Mouse (Mus musculus): ENCODE data around the gene Hdac4. TPM values are rescaled to one million over a fixed set of nuclear protein-coding genes. Genes with fewer than 3 reads are reported as not detected.

Gene Hdac4
- polyA plus RNA-seq, 1 experiment, result 18.1 TPM

DNA sequence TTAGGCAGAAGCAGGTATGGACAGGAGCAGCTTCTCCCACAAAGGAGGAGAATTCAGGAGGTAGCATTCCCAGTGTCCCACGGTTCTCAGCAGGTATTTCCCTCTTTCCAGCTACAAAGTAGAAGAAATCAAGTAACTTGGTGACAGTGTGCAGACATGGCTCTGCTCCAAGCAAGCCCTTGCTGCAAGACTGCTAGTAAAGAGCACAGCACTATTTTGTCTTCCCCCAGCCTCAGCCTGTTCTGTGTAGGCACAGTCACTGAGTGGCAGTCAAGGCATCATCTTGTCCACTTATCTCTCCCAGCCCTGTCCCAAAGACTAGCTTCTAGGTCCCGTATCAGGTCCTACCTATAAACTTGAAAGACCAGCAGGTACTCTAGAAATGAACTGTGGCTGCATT is 86.9 kb downstream of the Hdac4 start:
- 79% methylated on average over 2 of the region's 2 CpGs for WGBS
- no peak overlapping the region for H3K27ac ChIP-seq (ENCODE audit: control insufficient read depth, insufficient read depth, low read depth, low read length, poor library complexity)
- H3K4me3 ChIP-seq (replicated peaks; ENCODE audit: control insufficient read depth, low read depth, low read length), result no peak overlapping the region
- TF ChIP-seq CTCF (IDR thresholded peaks at IDR 0.05; ENCODE audit: control insufficient read depth, insufficient read depth, low read length), result no peak
- no peak for TF ChIP-seq POLR2A (IDR thresholded peaks at IDR 0.05; ENCODE audit: borderline replicate concordance, control insufficient read depth, low read depth, low read length)
- peaks cover 2% of the 10 kb centered on the region; the same call in 1 of the 2 replicates for H3K4me1 ChIP-seq (ENCODE audit: control insufficient read depth, insufficient read depth, low read length)

DNA sequence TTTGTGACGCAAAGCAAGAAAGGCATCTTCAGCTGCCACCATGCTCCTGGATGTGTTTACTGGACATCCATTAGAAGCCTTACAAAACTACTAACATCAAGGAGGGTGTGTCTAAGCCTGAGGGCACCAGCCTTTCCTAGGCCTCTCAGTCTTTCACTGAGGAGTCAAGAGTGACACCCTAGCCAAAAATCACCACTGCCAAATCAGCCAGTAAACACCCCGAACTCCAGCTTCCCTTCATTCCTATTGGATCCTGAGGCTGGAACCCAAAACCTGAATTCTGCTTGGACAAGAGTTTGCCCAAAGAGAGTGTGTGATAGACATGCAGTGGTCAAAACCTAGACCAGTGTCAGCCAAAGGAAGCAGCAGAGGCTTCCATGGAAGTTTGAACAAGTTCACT is 87.5 kb downstream of the Hdac4 start:
- H3K27ac ChIP-seq (ENCODE audit: control insufficient read depth, insufficient read depth, low read depth, low read length, poor library complexity), result no peak overlapping the region
- peaks cover 2% of the 10 kb centered on the region; the same call in 1 of the 2 replicates for H3K4me1 ChIP-seq (ENCODE audit: control insufficient read depth, insufficient read depth, low read length)
- WGBS, result 88% methylated on average over 2 of the region's 2 CpGs
- TF ChIP-seq CTCF (IDR thresholded peaks at IDR 0.05; ENCODE audit: control insufficient read depth, insufficient read depth, low read length), result no peak
- H3K4me3 ChIP-seq (replicated peaks; ENCODE audit: control insufficient read depth, low read depth, low read length), result no peak overlapping the region

DNA sequence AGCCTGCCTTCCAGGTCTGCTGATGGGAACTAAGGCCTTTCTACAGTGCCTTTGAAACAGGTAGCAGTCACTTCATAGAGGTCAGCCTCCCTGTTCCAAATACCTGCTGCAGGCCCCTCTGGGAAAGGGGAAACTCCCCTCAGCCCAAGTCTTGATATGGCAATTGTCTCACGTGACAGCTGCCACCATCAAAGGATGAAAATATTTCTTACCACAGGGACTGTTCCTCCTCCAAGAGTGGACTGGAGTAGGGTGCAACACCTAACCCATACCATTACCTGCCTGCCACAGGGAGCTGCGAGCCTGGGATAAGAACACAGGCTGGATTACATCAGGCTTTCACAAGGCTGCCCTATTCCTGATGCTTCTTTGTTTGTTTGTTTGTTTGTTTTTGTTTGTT is 88.0 kb downstream of the Hdac4 start:
- Histone ChIP-seq H3K4me1 (ENCODE audit: control insufficient read depth, insufficient read depth, low read length) (peaks cover 2% of the 10 kb centered on the region; the same call in 1 of the 2 replicates), H3K27ac (ENCODE audit: control insufficient read depth, insufficient read depth, low read depth, low read length, poor library complexity) (no peak overlapping the region), H3K4me3 (replicated peaks; ENCODE audit: control insufficient read depth, low read depth, low read length) (no peak overlapping the region)
- TF ChIP-seq POLR2A (IDR thresholded peaks at IDR 0.05; ENCODE audit: borderline replicate concordance, control insufficient read depth, low read depth, low read length) (no peak), CTCF (IDR thresholded peaks at IDR 0.05; ENCODE audit: control insufficient read depth, insufficient read depth, low read length) (no peak)
- WGBS, result 79% methylated on average over 2 of the region's 2 CpGs

- 74% methylated on average over 4 of the region's 4 CpGs for WGBS
- H3K4me3 ChIP-seq (replicated peaks; ENCODE audit: control insufficient read depth, low read depth, low read length), result no peak overlapping the region
- TF ChIP-seq CTCF (IDR thresholded peaks at IDR 0.05; ENCODE audit: control insufficient read depth, insufficient read depth, low read length), result no peak
- no peak for TF ChIP-seq POLR2A (IDR thresholded peaks at IDR 0.05; ENCODE audit: borderline replicate concordance, control insufficient read depth, low read depth, low read length)
- H3K4me1 ChIP-seq (ENCODE audit: control insufficient read depth, insufficient read depth, low read length), result peaks cover 2% of the 10 kb centered on the region; the same call in 1 of the 2 replicates
- H3K27ac ChIP-seq (ENCODE audit: control insufficient read depth, insufficient read depth, low read depth, low read length, poor library complexity), result no peak overlapping the region
Measured at GRCm38 (mm10) chr1:92106486-92107160, 88.9 kb downstream of the Hdac4 start.

DNA sequence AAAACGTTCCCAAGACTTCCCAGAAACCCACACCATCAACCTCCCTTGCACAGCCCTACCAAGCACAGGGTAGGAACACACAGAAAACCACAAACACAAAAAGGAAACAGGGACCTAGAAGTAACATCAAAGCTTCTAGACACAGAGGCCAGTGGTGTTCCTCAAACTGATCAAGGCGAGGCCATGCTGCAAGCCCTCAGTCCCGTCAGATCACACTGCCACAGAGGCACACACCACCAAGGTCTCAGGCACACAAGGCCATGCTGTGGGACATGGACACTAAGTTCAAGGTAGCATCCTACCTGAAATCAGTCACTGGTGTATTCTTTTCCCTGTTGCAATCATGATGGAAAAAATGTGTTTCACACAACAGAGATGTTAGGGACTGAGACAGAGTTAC is 90.8 kb downstream of the Hdac4 start:
- peaks cover 2% of the 10 kb centered on the region; the same call in 1 of the 2 replicates for H3K4me1 ChIP-seq (ENCODE audit: control insufficient read depth, insufficient read depth, low read length)
- 28% methylated on average over 3 of the region's 3 CpGs for WGBS
- TF ChIP-seq CTCF (IDR thresholded peaks at IDR 0.05; ENCODE audit: control insufficient read depth, insufficient read depth, low read length) (no peak), POLR2A (IDR thresholded peaks at IDR 0.05; ENCODE audit: borderline replicate concordance, control insufficient read depth, low read depth, low read length) (no peak)
- H3K4me3 ChIP-seq (replicated peaks; ENCODE audit: control insufficient read depth, low read depth, low read length), result no peak overlapping the region
- H3K27ac ChIP-seq (ENCODE audit: control insufficient read depth, insufficient read depth, low read depth, low read length, poor library complexity), result no peak overlapping the region

GRCm38 (mm10) chr1:92103971-92104370 is 91.5 kb downstream of the Hdac4 start:
- Histone ChIP-seq H3K4me1 (ENCODE audit: control insufficient read depth, insufficient read depth, low read length) (peaks cover 2% of the 10 kb centered on the region; the same call in 1 of the 2 replicates), H3K4me3 (replicated peaks; ENCODE audit: control insufficient read depth, low read depth, low read length) (no peak overlapping the region), H3K27ac (ENCODE audit: control insufficient read depth, insufficient read depth, low read depth, low read length, poor library complexity) (no peak overlapping the region)
- TF ChIP-seq CTCF (IDR thresholded peaks at IDR 0.05; ENCODE audit: control insufficient read depth, insufficient read depth, low read length) (no peak), POLR2A (IDR thresholded peaks at IDR 0.05; ENCODE audit: borderline replicate concordance, control insufficient read depth, low read depth, low read length) (no peak)

DNA sequence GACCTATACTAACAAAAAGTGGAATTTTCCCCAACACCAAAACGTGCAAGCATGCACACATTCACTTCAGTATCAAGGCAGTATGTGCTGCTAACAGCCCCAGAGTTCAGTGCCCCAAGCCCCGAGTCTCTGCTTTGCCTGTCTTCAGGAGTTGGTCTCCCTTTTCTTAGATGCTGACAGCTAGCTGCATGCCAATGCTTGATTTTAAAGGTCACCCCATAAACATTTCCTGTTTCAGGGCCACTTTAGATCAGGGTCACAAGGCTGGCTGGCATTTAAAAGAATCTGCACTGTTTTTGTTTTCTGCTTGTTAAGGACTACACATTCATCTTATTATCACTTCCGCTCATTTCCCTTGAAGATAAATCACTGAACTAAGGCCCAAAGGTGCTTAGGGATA is 92.1 kb downstream of the Hdac4 start:
- no peak for TF ChIP-seq CTCF (IDR thresholded peaks at IDR 0.05; ENCODE audit: control insufficient read depth, insufficient read depth, low read length)
- no peak for TF ChIP-seq POLR2A (IDR thresholded peaks at IDR 0.05; ENCODE audit: borderline replicate concordance, control insufficient read depth, low read depth, low read length)
- no peak overlapping the region for H3K27ac ChIP-seq (ENCODE audit: control insufficient read depth, insufficient read depth, low read depth, low read length, poor library complexity)
- H3K4me3 ChIP-seq (replicated peaks; ENCODE audit: control insufficient read depth, low read depth, low read length), result no peak overlapping the region
- H3K4me1 ChIP-seq (ENCODE audit: control insufficient read depth, insufficient read depth, low read length), result peaks cover 2% of the 10 kb centered on the region; the same call in 1 of the 2 replicates
- 78% methylated on average over 3 of the region's 3 CpGs for WGBS

- Histone ChIP-seq H3K4me1 (ENCODE audit: control insufficient read depth, insufficient read depth, low read length) (peaks cover 2% of the 10 kb centered on the region; the same call in 1 of the 2 replicates), H3K4me3 (replicated peaks; ENCODE audit: control insufficient read depth, low read depth, low read length) (no peak overlapping the region), H3K27ac (ENCODE audit: control insufficient read depth, insufficient read depth, low read depth, low read length, poor library complexity) (no peak overlapping the region)
- TF ChIP-seq CTCF (IDR thresholded peaks at IDR 0.05; ENCODE audit: control insufficient read depth, insufficient read depth, low read length) (no peak), POLR2A (IDR thresholded peaks at IDR 0.05; ENCODE audit: borderline replicate concordance, control insufficient read depth, low read depth, low read length) (no peak)
- WGBS, result 79% methylated on average over 1 of the region's 1 CpGs
Measured at GRCm38 (mm10) chr1:92102825-92103224, 92.7 kb downstream of the Hdac4 start.

Data from bone marrow, adult 2 months (tissue).